Mouse (Mus musculus): ENCODE results near the gene Hic1.

The Hic1 gene

DNA sequence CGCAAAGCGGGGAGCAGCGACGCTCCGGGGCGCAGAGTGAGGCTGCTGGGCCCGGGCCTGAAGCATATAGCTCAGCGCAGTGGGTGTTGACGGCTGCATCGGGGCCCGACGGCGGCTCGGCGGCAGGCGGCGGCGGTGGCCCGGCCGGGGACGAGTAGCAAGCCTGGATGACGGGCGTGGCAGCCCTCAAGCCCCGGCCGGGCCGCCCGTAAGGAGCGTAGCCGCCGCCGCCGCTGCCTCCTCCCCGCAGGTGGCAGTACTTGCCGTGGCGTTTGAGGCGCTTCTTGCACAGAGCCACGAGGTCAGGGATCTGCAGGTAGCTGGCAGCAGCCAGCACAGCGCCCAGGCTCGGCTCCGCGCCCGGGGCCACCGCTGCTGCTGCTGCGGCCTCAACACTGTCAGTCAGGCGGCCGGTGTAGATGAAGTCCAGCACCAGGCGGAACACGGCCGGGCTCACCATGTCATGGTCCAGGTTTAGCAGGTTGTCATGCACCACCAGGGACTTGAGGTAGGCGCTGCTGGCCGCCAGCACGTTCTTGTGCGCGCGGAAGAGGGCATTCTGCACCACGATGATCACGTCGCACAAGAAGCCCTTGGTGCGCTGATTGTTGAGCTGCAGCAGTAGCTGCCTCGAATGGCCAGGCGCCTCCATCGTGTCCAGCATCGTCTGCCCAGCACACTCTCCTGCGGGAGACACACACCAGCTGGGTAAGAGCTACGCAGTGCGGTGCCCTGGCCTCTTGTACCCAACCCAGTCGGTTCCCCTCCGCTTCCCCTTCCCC lies 2.3 kb downstream of the Hic1 start:
- no peak for DNase-seq (ENCODE audit: low spot score)

DNA sequence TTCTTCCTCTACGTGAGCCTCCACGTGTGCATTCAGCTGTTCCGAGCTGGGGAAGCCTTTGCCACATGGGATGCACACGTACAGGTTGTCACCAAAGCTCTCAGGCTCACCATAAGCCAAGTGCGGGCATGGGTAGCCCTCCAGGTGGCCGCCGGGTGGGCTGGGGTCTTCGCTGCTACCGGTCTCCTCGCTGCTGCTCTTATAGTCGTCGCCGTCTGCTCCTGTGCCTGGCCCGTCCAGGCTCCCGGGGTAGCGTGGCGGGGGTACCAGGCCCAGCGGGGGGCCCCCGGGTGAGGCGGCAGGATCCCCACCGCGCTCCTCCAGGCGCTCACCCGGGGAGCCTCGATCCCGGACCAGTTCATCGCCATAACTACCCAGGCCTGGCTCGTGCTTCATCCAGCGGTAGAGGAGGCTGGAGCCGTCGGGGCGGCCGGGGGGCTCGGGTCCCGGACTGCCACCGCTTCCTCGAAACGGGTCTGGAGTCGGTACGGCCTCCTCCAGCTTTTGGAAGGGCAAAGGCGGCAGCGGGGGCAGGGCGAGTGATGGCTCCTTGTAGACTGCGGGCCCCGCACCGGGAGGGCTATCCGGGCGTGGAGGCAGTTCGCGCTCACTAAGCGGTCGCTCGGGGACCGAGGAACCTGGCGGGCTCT lies 3.0 kb downstream of the Hic1 start:
- DNase-seq (ENCODE audit: low spot score): no peak

DNA sequence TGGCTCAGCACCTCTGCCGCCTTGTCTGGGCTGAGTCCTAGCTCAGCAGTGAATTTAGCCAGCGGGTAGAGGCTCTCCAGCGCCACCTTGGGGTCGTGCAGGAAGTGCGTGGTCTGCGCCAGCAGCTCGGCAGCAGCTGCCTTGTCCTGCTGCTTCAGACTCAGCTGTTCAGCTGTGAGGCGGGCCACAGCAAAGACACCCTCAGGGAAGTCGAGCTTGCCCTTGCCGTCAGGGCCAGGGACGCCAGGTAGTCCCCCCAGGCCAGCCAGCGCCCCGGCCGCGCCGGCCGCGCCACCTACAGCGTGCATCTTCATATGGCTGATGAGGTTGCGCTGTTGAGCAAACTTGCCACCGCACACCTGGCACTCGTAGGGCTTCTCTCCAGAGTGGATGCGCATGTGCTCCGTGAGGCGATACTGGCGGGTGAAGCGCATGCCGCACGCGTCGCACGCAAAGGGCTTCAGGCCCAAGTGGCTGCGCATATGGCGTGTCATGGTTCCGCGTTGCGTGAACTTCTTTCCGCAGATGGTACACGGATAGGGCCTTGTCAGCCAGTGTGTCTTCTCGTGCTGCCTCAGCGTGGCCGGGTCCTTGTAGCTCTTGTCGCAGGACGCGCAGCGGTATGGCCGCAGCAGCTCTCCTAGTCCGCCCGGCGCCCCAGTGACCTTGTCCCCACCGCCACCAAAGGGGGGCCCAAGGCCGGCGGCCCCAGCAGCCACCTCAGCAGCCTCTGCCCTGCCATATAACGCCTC lies 3.7 kb downstream of the Hic1 start:
- DNase-seq (ENCODE audit: low spot score): no peak

DNA sequence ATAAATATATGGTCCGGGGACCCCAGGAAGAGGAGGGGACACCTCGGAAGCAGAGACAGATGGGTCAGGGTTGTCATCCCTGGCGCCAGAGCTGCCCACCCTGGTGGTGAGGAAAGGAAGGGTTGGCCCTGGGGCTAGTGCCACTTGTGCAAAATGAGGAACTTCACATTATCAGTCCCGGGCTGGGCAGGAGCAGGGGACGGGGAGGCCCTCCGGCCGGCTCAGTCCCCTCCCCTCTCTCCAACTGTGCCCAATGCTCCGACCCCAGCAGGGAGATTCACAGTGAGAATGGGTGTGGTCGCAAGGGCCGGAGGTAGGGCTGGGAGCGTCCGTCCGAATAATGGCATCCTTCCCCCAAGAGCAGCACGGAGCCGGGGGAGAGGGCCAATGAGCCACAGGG lies 4.6 kb downstream of the Hic1 start:
- DNase-seq (ENCODE audit: low spot score): no peak

DNA sequence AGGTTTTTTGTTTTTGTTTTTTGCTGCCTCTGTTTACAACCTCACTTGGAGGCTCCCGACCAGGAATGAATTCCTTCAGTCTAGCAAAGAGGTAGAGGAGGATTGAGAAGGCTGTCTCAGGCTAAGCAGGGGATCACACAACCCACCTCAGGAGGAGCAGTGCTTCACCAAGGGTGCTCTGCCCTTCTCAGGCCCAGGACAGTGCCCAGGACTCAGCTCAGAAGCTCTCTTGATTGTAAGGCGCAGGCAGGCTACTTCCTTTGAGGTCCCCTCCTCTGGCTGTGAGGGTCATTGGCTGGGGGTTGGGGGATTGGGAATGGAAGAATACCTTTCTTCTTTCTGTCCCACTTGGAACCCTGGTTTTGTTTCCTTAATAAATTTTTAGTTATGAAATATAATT lies 5.3 kb downstream of the Hic1 start:
- no peak for DNase-seq (ENCODE audit: low spot score)

DNA sequence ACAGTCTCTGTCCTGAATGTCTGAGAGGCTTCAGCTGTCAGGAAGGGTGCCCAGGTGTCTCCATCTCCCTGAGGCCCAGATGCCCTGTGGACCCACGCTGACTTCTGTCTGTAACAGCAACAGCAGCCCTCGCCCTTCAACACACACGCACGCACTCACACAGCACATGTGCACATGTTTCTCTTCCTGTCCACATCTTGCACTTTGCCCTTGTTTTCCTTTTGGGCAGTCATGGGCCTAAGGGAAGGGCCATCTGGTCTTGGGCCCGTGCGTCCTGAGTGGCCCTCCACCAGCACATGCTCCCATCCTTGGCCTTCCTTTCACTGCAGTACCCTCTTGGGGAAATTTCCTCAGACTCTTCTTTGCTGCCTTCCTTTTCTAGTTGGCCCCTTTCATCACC lies 5.9 kb downstream of the Hic1 start:
- no peak for DNase-seq (ENCODE audit: low spot score)

DNA sequence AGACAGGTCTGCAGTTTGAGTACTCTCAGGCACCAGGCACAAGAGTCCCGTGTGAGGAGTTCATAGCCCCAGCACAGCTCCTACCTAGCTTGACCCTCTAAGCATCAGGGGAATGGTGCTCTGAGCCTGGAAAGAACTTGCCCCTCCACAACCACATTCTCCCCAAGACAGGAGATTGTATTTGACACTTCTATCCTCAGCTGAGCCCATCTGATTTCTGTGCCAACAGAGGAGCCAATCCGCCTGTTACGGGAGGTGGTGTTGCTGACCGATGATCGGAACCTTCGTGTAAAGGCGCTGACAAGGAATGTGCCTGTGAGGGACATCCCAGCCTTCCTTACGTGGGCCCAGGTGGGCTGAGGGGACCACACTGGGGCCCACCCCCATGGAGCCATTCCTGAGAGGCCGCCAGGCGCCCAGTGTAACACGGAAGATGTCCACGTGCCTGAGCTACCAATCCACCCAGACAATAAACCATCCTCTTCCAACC lies 6.7 kb downstream of the Hic1 start:
- no peak for DNase-seq (ENCODE audit: low spot score)

DNA sequence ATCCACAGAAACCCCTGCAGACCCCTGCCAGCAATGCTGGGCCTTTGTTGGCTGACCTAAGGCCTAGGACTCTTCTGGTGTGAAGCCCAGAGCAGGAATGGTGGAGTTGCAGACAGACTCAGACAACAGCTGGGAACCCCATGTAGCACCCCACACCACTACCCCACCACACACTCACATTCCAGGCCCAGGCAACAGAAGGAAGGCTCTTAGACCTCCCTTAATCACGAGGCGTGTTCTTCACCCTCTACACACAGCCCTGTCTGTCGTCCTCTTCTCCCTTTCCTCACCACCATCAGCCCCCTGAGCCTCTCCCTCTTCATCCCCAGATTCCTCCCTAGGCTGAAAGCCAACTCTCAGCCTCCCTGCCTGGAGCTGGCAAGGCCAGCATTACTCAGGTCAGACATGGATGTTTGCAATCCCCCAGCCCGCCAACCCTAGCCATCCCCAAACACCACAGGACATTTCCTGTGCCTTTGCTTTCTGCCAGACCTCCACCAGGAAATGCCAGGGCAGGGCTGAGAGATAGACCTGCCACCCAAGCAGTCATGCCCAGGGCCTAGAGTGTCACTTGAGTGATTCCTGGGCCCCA lies 7.8 kb downstream of the Hic1 start:
- DNase-seq (ENCODE audit: low spot score): no peak

DNA sequence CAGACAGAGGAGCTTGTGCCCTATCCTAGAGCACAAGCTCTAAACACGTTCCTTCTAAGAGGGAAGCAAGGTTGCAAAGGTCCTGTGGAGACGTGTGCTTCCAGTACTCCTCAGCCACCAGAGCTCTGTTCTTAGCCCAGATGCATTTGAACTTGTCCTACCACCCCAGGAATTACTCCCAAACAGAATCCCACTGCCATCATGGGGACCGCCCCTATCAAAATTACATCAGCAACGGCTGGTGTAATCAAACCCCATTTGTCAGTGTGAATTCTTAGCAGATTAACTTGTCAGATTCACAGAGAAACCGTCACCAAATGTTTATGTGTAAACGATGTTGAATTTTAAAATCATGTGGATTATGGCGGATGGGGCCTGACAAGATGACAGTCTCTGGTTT lies 8.4 kb downstream of the Hic1 start:
- DNase-seq (ENCODE audit: low spot score): no peak

DNA sequence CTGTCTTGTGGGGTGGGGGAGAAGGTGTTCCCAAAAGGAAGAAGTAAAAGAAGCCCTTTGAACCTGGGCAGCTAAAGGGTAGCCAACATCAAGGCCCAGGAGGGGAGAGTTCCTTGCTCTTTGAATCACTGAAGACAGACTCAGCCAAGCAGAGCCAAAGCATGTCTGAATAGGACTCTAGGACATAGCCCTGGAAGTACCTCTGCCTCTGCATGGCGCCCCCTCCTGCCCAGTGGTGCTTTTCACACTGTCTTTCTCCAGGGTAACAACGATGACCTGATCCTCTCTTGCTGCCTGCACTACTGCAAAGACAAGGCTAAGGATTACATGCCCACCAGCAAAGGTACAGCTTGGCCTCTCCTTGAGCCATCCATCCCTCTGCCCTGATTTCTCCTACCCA lies 9.8 kb downstream of the Hic1 start:
- no peak for DNase-seq (ENCODE audit: low spot score)

DNA sequence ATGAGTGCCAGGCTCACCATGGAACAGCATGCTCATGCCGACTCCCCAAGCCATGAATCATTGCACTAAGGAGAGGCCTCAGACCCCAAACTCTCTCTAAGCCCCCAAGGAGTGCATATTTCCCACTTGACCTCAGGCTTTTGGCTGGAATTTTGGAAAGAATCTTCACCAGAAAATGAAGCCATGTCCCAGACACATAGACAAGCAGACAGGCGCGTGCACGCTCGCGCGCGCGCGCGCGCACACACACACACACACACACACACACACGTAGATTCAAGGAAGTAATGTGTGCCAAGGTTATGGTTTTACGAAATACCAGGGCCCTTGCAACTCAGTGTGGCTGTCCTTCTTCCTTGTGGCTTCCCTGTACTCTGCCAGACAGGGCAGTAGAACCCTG lies 10.9 kb downstream of the Hic1 start:
- no peak for DNase-seq (ENCODE audit: low spot score)

DNA sequence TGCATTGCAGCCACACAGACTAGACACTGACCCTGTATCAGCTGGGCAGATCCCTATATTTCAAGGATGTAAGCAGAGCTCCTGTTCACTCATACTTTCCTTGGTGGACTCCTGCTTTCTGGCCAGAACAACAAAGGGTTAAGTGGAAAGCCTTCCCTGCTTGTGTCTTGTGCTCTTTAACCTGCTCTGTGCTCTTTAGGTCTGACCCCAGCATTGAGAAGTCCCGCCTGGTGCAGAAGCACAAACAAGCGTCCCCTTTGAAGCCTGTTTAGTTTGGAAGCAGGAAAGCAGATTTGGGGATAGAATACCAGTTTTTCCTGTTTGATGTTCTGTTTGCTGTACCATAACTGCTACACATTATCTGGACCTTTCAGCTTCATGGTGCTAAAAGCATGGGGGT lies 11.4 kb downstream of the Hic1 start:
- DNase-seq (ENCODE audit: low spot score): no peak

DNA sequence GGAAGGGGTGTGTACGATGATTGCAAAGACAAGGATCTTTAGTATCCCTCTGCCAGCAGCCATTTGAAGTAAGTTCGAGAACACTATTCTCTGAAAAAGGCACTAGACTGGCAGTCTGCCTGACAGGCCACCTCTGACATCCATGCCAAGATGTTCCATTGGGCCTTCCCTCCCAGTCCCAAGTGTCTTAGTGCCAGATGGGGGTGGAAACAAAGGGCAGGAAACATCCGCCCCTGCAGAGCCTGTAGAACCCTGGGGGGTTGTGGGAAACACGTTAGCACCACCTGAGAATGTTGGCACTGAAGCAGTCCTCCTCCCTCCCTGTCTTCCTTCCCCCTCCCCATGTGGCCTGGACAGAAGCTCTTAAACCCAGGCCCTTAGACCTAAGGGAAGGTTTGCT lies 12.3 kb downstream of the Hic1 start:
- DNase-seq (ENCODE audit: low spot score): no peak

DNA sequence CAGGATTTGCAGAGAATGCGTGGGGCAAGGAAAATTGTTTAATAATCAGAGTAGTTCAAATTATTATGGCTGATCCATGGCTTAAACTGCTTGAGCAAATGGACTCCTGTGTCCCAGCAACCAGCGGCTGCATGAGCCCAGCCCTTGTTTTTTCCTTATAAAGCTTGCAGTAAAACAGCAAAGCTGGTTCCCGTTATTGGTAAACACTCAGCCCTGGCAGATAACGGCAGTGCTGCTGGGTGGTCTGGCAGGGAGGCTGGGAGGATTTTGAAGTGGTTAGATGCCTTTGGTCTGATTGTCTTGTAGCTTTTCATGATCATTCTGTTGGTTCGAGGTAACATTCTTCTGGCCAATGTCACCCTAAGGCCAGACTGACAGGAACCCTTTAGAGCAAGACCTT lies 12.9 kb downstream of the Hic1 start:
- no peak for DNase-seq (ENCODE audit: low spot score)

DNA sequence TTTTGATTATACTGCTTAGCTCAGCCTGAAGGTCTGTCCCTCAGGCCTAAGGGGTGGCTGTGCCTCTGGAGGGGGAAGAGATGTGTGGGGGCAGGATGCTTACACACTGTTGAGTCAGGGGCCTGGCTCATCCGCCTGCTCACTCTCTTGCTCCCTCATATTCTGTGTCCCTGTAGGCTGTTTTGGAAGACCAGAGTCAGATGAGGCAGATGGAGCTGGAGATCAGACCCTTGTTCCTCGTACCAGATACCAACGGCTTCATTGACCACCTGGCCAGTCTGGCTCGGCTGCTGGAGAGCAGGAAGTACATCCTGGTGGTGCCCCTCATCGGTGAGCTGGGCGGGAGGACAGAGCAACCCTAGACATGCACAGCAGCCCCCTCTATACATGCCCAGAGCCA lies 13.3 kb downstream of the Hic1 start:
- DNase-seq (ENCODE audit: low spot score): no peak

DNA sequence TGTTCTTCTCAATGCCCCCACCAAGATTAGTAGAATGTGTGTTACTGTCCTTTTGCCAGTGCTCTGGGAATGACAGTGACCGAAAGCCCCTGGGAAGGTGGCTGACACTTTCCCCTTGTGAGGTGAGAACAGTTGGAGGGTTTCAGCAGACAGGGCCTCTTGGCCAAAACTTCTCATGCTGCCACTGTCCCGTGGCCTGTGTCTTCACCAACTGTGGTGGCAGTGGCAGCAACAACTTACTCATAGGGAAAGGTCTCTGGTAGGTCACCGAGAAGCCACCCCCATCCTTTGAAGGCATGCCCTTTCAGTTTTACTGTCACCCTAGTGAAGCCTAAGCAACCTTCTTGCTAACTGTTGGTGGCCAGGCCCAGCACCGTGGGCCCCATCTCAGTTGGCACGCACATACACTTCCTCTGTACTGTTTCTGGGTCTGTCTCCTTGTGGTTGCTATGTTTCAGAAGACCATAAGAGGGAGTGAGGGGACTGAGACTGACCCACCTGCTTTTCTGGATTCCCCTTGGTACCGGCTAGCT lies 15.2 kb downstream of the Hic1 start:
- DNase-seq (ENCODE audit: low spot score): no peak

DNA sequence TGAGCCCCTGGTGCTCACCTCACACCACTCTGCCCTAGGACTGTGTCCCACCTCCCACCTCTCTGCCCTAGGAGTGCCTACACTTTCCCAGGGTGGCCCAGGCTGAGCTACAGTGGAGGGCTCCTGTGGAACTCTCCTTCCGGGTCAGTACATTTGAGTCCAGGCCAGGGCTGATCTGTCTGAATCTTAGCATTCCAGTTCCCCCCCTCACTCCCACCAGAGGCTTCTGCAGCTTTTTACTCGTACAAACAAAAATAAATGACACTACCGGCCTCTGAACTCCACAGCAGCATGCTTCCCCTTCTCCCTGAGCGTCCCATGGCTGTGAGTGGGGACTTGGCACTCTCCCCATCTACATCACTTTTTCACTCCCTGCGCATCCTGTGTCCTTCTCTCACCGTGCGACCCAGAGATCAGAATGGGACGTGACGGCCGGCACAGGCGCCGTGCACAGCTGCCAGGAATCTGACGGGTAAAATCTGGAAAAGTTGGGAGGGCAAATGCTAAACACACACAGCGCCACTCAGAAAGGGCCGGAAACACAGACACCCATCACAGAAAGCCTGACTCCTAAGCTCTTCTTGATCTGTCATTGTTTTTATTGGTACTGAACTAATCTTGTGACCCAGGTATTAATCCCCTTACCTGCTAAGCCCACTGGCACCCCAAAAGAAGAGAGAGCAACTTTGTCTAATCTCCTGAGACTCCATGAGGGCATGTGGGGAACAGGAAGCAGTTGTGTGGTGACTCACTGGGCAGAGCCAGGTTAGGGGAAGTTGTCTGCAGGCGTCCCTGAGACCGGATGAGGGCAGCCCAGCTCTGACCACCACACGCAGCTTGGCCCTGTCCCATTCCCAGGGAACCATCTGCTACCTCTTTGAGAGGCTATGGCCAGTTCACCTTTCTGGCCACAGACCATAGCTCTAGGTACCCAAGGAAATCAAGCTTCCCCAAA lies 16.4 kb downstream of the Hic1 start:
- no peak for DNase-seq (ENCODE audit: low spot score)

DNA sequence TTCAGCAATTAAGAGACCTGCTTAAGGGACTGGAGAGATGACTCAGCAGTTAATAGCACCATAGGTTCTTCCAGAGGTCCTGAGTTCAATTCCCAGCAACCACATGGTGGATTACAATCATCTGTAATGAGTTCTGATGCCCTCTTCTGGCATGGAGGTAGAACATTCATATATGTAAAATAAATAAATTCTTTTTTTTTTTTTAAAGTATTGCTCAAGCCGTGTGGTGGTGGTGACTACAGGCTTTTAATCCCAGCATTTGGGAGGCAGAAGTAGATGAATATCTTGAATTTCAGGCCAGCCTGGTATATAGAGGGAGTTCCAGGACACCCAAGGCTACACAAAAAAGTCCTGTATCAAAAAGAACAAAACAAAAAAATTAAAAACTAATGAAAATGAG lies 19.0 kb downstream of the Hic1 start:
- no peak for DNase-seq (ENCODE audit: low spot score)

DNA sequence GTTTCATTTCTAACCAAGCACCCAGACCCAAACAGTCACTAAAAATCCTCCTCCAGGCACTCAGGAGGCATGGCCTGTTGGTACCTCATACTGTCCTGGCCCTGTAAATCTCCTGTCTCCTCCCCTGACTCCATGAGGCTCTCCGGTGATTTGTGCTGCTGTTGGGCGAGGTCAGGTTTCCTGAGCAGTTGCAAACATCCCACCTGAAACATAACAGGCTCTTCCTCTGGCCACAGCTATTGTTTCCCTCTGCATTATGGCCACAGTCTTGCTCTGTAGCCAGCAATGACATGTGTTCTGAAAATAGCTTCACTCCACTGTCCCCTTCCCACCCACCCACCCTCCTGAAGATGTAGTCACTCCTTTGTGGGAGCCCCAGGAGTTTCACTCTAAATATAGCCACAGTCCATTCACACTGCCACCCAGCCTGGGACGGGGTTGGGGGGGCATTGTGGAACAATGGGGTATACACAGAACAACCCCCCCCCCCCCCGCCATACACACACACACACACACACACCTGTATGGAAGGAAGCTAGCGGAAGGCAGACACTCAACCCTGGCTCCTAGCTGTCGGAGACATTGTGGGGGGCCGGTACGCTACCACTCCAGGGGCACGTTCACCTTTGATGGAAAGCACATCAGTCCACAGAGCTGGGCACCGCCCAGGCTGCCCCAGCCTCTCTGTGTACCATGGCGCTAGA lies 20.8 kb downstream of the Hic1 start:
- no peak for DNase-seq (ENCODE audit: low spot score)

DNA sequence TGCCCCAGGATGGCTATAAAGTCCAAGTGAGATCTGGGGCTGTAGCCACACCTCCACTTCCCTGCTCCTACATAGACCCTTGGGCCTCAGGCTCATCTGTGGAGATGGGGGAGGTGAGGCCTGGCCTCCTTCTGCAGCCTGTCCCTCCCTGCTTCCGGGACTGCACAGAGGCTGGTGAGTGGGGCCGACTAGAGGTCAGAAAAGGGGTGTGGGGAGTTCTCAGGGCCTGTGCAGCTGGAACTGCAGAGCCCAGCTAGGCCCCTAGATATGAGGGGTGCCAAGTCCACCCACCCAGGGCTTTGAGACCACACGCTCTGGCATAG lies 21.5 kb downstream of the Hic1 start:
- DNase-seq (ENCODE audit: low spot score): peak; percentile 10
